Mouse (Mus musculus): ENCODE results near the gene Mmp14.

DNA sequence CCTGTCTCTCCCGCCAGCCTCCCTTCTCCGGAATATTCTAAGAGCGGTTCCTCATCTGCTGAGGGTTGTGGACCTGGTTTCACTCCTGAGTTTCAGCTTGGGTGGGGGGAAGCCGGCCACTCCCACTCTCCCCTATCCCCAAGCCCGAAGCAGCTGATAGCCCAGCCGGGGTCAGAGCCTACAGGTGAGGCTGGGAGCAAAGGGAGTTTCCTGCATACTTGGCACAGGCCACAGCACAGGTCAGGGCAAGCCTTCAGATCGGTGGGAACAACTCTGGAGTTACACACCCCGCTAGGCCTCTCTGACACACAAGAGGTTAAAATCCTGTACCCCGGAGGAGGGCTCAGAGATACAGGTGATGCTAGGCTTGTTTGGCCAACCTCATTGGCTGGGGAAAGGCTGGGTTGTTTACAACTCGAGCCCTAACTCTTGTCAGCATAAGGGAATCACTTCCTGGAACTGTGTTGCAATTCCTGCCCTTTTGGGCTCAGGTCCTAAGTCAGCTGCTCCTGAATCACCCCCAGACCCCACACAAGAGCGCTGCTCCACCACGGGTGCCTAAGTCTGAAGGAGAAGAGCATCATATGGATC is 2.6 kb downstream of the Mmp14 start:
- TF ChIP-seq POLR2A (IDR thresholded peaks at IDR 0.05; ENCODE audit: borderline replicate concordance, control insufficient read depth, low read depth, low read length) (no peak), CTCF (IDR thresholded peaks at IDR 0.05; ENCODE audit: control insufficient read depth, insufficient read depth, low read length) (no peak)
